Mouse (Mus musculus): ENCODE measurements at regions not wholly inside any gene's neighbourhood (a gene's known extent, or its start where the extent isn't known, plus 50 kb on each side); places are given as distances from the start of the nearest gene placed in this dataset.

- Histone ChIP-seq H3K9ac (ENCODE audit: low read length) (no peak overlapping the region), H3K27me3 (ENCODE audit: control insufficient read depth, insufficient read depth, low read length) (no peaks in the 10 kb centered on the region), H3K9me3 (replicated peaks; ENCODE audit: control insufficient read depth, low read length) (no peaks in the 10 kb centered on the region), H3K4me2 (ENCODE audit: low read depth, low read length) (no peak overlapping the region), H3K36me3 (ENCODE audit: control insufficient read depth, insufficient read depth) (no peaks in the 10 kb centered on the region), H3K4me3 (ENCODE audit: low read length) (no peak overlapping the region), H3K4me1 (ENCODE audit: control insufficient read depth, insufficient read depth, low read length) (peaks cover 12% of the 10 kb centered on the region), H3K27ac (ENCODE audit: low read length) (no peak overlapping the region)
- WGBS: 79% methylated on average over 1 of the region's 1 CpGs
- no peak for ATAC-seq (replicated peaks; ENCODE audit: extremely low read depth, insufficient read depth, low FRiP score)
These were observed 59.9 kb downstream of the Adamts1 start for GRCm38 (mm10) chr16:85743022-85743421.

- ATAC-seq (replicated peaks; ENCODE audit: extremely low read depth, insufficient read depth, low FRiP score): no peak
- Histone ChIP-seq H3K9ac (ENCODE audit: low read length) (no peak overlapping the region), H3K27ac (ENCODE audit: low read length) (no peak overlapping the region), H3K36me3 (ENCODE audit: control insufficient read depth, insufficient read depth) (no peaks in the 10 kb centered on the region), H3K9me3 (replicated peaks; ENCODE audit: control insufficient read depth, low read length) (no peaks in the 10 kb centered on the region), H3K4me3 (ENCODE audit: low read length) (no peak overlapping the region), H3K4me1 (ENCODE audit: control insufficient read depth, insufficient read depth, low read length) (no peaks in the 10 kb centered on the region), H3K27me3 (ENCODE audit: control insufficient read depth, insufficient read depth, low read length) (no peaks in the 10 kb centered on the region), H3K4me2 (ENCODE audit: low read depth, low read length) (no peak overlapping the region)
- WGBS: 81% methylated on average over 2 of the region's 2 CpGs
These were observed 64.2 kb downstream of the Adamts1 start for GRCm38 (mm10) chr16:85738606-85739195.

DNA sequence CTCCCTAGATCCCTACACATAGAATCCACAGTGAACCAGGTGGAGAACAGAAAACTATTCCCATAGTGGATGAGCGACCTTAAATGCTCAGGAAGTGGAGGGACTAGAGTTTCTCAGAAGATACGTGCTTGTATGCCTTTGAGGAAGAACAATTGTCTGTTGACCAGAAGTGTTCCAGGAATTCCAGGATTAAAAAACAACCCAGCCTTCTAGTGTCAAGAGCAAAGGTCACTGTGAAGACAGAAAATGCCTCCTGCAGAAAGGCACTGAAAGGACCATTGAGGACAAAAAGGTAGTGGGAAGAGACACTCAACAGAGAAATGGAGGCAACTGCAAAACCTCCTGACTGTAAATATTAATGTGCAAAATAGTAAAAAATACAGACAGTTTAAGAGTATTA, 74.9 kb downstream of the Adamts1 start:
- H3K9ac ChIP-seq (ENCODE audit: low read length): no peak overlapping the region
- WGBS: 71% methylated on average over 2 of the region's 2 CpGs
- no peak for ATAC-seq (replicated peaks; ENCODE audit: extremely low read depth, insufficient read depth, low FRiP score)
- H3K27me3 ChIP-seq (ENCODE audit: control insufficient read depth, insufficient read depth, low read length): no peaks in the 10 kb centered on the region
- no peak overlapping the region for H3K4me2 ChIP-seq (ENCODE audit: low read depth, low read length)
- H3K4me1 ChIP-seq (ENCODE audit: control insufficient read depth, insufficient read depth, low read length): no peaks in the 10 kb centered on the region
- H3K4me3 ChIP-seq (ENCODE audit: low read length): no peak overlapping the region
- H3K9me3 ChIP-seq (replicated peaks; ENCODE audit: control insufficient read depth, low read length): no peaks in the 10 kb centered on the region
- no peak overlapping the region for H3K27ac ChIP-seq (ENCODE audit: low read length)
- H3K36me3 ChIP-seq (ENCODE audit: control insufficient read depth, insufficient read depth): no peaks in the 10 kb centered on the region

DNA sequence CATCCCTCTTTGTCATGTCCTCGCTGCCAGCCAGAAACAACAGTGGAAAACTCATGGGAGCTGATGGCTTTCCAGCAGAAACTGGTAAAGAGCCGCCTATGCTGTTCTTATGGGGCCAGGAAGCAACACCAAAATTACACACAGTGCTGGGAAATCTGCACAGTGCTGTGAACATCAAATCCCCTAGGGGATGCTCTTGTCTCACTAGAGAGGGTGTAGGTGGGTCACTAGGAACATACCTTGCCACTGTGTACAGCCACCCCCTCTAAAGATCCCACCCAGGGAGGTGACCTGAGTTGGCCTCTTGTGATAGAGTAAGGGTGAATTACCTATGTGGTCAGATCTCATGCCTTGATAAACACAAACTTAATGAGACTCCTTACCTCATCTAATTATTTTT, 80.9 kb downstream of the Adamts1 start:
- 45% methylated on average over 2 of the region's 2 CpGs for WGBS

DNA sequence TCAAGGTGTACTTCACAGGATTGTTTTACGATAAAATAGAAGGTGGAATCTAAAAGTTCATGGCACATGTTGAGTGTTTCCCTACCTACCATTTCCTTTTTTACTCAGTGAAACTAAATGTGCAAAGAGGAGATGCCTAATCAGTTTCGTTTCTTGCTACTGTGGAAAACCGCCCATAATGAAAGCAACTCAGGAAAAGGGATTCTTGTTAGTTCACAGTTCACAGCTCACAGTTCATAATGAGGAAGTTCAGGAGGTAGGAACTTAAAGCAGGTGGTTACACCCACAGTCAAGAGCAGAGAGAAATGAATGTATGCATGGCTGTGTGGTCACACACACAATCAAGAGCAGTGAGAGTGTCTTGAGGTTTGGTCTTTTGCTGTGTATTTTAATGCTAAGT, 90.6 kb downstream of the Adamts1 start:
- no peak overlapping the region for H3K9ac ChIP-seq (ENCODE audit: low read length)
- no peaks in the 10 kb centered on the region for H3K36me3 ChIP-seq (ENCODE audit: control insufficient read depth, insufficient read depth)
- no peak overlapping the region for H3K4me3 ChIP-seq (ENCODE audit: low read length)
- 88% methylated on average over 3 of the region's 3 CpGs for WGBS
- no peaks in the 10 kb centered on the region for H3K27me3 ChIP-seq (ENCODE audit: control insufficient read depth, insufficient read depth, low read length)
- no peaks in the 10 kb centered on the region for H3K4me1 ChIP-seq (ENCODE audit: control insufficient read depth, insufficient read depth, low read length)
- no peak overlapping the region for H3K27ac ChIP-seq (ENCODE audit: low read length)
- no peaks in the 10 kb centered on the region for H3K9me3 ChIP-seq (replicated peaks; ENCODE audit: control insufficient read depth, low read length)
- ATAC-seq (replicated peaks; ENCODE audit: extremely low read depth, insufficient read depth, low FRiP score): no peak
- H3K4me2 ChIP-seq (ENCODE audit: low read depth, low read length): no peak overlapping the region

More for the DNA sequence above, 80.9 kb downstream of the Adamts1 start:
- no peaks in the 10 kb centered on the region for H3K36me3 ChIP-seq (ENCODE audit: control insufficient read depth, insufficient read depth)
- H3K9ac ChIP-seq (ENCODE audit: low read length): no peak overlapping the region
- no peak overlapping the region for H3K4me3 ChIP-seq (ENCODE audit: low read length)
- H3K27me3 ChIP-seq (ENCODE audit: control insufficient read depth, insufficient read depth, low read length): no peaks in the 10 kb centered on the region
- H3K4me1 ChIP-seq (ENCODE audit: control insufficient read depth, insufficient read depth, low read length): no peaks in the 10 kb centered on the region
- H3K9me3 ChIP-seq (replicated peaks; ENCODE audit: control insufficient read depth, low read length): no peaks in the 10 kb centered on the region
- ATAC-seq (replicated peaks; ENCODE audit: extremely low read depth, insufficient read depth, low FRiP score): peak; percentile 80; the same call in 1 of the 2 replicates
- no peak overlapping the region for H3K4me2 ChIP-seq (ENCODE audit: low read depth, low read length)
- H3K27ac ChIP-seq (ENCODE audit: low read length): no peak overlapping the region

- no peak overlapping the region for H3K27ac ChIP-seq (ENCODE audit: low read length)
- WGBS: 75% methylated on average over 9 of the region's 9 CpGs
- no peak for ATAC-seq (replicated peaks; ENCODE audit: extremely low read depth, insufficient read depth, low FRiP score)
- no peak overlapping the region for H3K9ac ChIP-seq (ENCODE audit: low read length)
- H3K4me2 ChIP-seq (ENCODE audit: low read depth, low read length): no peak overlapping the region
- no peaks in the 10 kb centered on the region for H3K36me3 ChIP-seq (ENCODE audit: control insufficient read depth, insufficient read depth)
- no peaks in the 10 kb centered on the region for H3K4me1 ChIP-seq (ENCODE audit: control insufficient read depth, insufficient read depth, low read length)
- H3K9me3 ChIP-seq (replicated peaks; ENCODE audit: control insufficient read depth, low read length): no peaks in the 10 kb centered on the region
- no peaks in the 10 kb centered on the region for H3K27me3 ChIP-seq (ENCODE audit: control insufficient read depth, insufficient read depth, low read length)
- H3K4me3 ChIP-seq (ENCODE audit: low read length): no peak overlapping the region
These were observed 98.5 kb downstream of the Adamts1 start for GRCm38 (mm10) chr16:85704254-85705020.

GRCm38 (mm10) chr16:85702889-85703480, 99.9 kb downstream of the Adamts1 start:
- Histone ChIP-seq H3K9ac (ENCODE audit: low read length) (no peak overlapping the region), H3K4me2 (ENCODE audit: low read depth, low read length) (no peak overlapping the region), H3K4me1 (ENCODE audit: control insufficient read depth, insufficient read depth, low read length) (no peaks in the 10 kb centered on the region), H3K9me3 (replicated peaks; ENCODE audit: control insufficient read depth, low read length) (no peaks in the 10 kb centered on the region), H3K27me3 (ENCODE audit: control insufficient read depth, insufficient read depth, low read length) (no peaks in the 10 kb centered on the region), H3K36me3 (ENCODE audit: control insufficient read depth, insufficient read depth) (no peaks in the 10 kb centered on the region), H3K27ac (ENCODE audit: low read length) (no peak overlapping the region), H3K4me3 (ENCODE audit: low read length) (no peak overlapping the region)
- ATAC-seq (replicated peaks; ENCODE audit: extremely low read depth, insufficient read depth, low FRiP score): no peak
- 74% methylated on average over 2 of the region's 2 CpGs for WGBS

GRCm38 (mm10) chr16:85699329-85699728, 103.6 kb downstream of the Adamts1 start:
- H3K27me3 ChIP-seq (ENCODE audit: control insufficient read depth, insufficient read depth, low read length): no peaks in the 10 kb centered on the region
- no peaks in the 10 kb centered on the region for H3K4me1 ChIP-seq (ENCODE audit: control insufficient read depth, insufficient read depth, low read length)
- ATAC-seq (replicated peaks; ENCODE audit: extremely low read depth, insufficient read depth, low FRiP score): no peak
- no peak overlapping the region for H3K4me2 ChIP-seq (ENCODE audit: low read depth, low read length)
- H3K36me3 ChIP-seq (ENCODE audit: control insufficient read depth, insufficient read depth): no peaks in the 10 kb centered on the region
- no peak overlapping the region for H3K9ac ChIP-seq (ENCODE audit: low read length)
- whole genome bisulfite sequencing: 72% methylated on average over 4 of the region's 4 CpGs
- H3K4me3 ChIP-seq (ENCODE audit: low read length): no peak overlapping the region
- no peaks in the 10 kb centered on the region for H3K9me3 ChIP-seq (replicated peaks; ENCODE audit: control insufficient read depth, low read length)
- H3K27ac ChIP-seq (ENCODE audit: low read length): no peak overlapping the region

- no peak overlapping the region for H3K27ac ChIP-seq (ENCODE audit: low read length)
- WGBS: 80% methylated on average over 2 of the region's 2 CpGs
- ATAC-seq (replicated peaks; ENCODE audit: extremely low read depth, insufficient read depth, low FRiP score): no peak
These were observed 120.2 kb downstream of the Adamts1 start for GRCm38 (mm10) chr16:85682721-85683120.

More at GRCm38 (mm10) chr16:85682721-85683120, 120.2 kb downstream of the Adamts1 start:
- Histone ChIP-seq H3K27me3 (ENCODE audit: control insufficient read depth, insufficient read depth, low read length) (no peaks in the 10 kb centered on the region), H3K9ac (ENCODE audit: low read length) (no peak overlapping the region), H3K4me3 (ENCODE audit: low read length) (no peak overlapping the region), H3K4me2 (ENCODE audit: low read depth, low read length) (no peak overlapping the region), H3K4me1 (ENCODE audit: control insufficient read depth, insufficient read depth, low read length) (0 out of 2 replicates have a peak, but pooled peaks cover 3% of the 10 kb centered on the region), H3K36me3 (ENCODE audit: control insufficient read depth, insufficient read depth) (no peaks in the 10 kb centered on the region), H3K9me3 (replicated peaks; ENCODE audit: control insufficient read depth, low read length) (no peaks in the 10 kb centered on the region)
